Mouse (Mus musculus) intestine, postnatal 0 days (tissue): ENCODE data around the gene Sulf2. TPM values are rescaled to one million over a fixed set of nuclear protein-coding genes. Genes with fewer than 3 reads are reported as not detected.
A peak's percentile ranks its signal among the peaks of the same experiment; 100 is the strongest.

Experiments
- ATAC-seq: fragments of 200-750 bp; cut with Nextera tagmentation; 2 replicates; pipeline ENCODE4 v1.8.0; 2017; ENCODE audit warnings: mild to moderate bottlenecking, moderate TSS enrichment, moderate library complexity
- H3K27ac ChIP-seq: fragments of 300-500 bp; sonication (generic); 2 replicates; pipeline ENCODE4 v1.5.1; 2014; ENCODE audit warnings: mild to moderate bottlenecking, low read depth, low read length, moderate library complexity
- H3K27me3 ChIP-seq: fragments of 300-500 bp; sonication (generic); replicated peaks from 2 replicates; pipeline ENCODE4 v1.6.1; 2014; ENCODE audit warnings: low read length, mixed read lengths; ENCODE audit not compliant: control insufficient read depth, insufficient read depth
- H3K36me3 ChIP-seq: fragments of 300-500 bp; sonication (generic); 2 replicates; pipeline ENCODE4 v1.6.1; 2014; ENCODE audit warnings: mild to moderate bottlenecking, moderate library complexity; ENCODE audit not compliant: control insufficient read depth, insufficient read depth
- H3K4me1 ChIP-seq: fragments of 300-500 bp; sonication (generic); replicated peaks from 2 replicates; pipeline ENCODE4 v1.6.1; 2014; ENCODE audit warnings: antibody characterized with exemption, low read length, mixed read lengths; ENCODE audit not compliant: control insufficient read depth, insufficient read depth
- H3K4me2 ChIP-seq: fragments of 300-500 bp; sonication (generic); replicated peaks from 2 replicates; pipeline ENCODE4 v1.6.1; 2014; ENCODE audit warnings: low read depth, mild to moderate bottlenecking, moderate library complexity
- H3K4me3 ChIP-seq: fragments of 300-500 bp; sonication (generic); 2 replicates; pipeline ENCODE4 v1.5.1; 2014; ENCODE audit warnings: low read depth, low read length
- H3K9ac ChIP-seq: fragments of 300-500 bp; sonication (generic); 2 replicates; pipeline ENCODE4 v1.6.1; 2014; ENCODE audit warnings: mild to moderate bottlenecking, low read depth, low read length
- H3K9me3 ChIP-seq: fragments of 300-500 bp; sonication (generic); 2 replicates; pipeline ENCODE4 v1.6.1; 2016; ENCODE audit warnings: mixed run types; ENCODE audit not compliant: control insufficient read depth
- CTCF ChIP-seq: sonication (generic); IDR thresholded peaks from 2 replicates; pipeline ENCODE4 v1.5.1; 2016; ENCODE audit warnings: low read depth, mild to moderate bottlenecking, control low read depth, antibody characterized with exemption, moderate library complexity
- WGBS: fragments of 180-500 bp; shearing (Covaris S2); extraction: QIAGEN DNeasy Blood & Tissue Kit; methylation state at CpG from one replicate; pipeline ENCODE4 v1.1.7; 2014; 5-methylcytosine and 5-hydroxymethylcytosine counted together
- polyA plus RNA-seq: library from polyadenylated mRNA; unstranded; fragments of >200 nt; fragmentation: Nextera tagmentation; extraction: Ambion mirVana; gene quantifications from 2 replicates; pipeline ENCODE4 v1.2.1, GENCODE M21; 2015

Sulf2 gene
- polyA plus RNA-seq, 1 experiment from 2014 or later: 66.4 TPM

- no peak overlapping the region for H3K4me3 ChIP-seq
- TF ChIP-seq CTCF: no peak
- no peak for ATAC-seq
- peak overlapping the region; percentile 35; the same call in 1 of the 2 replicates for H3K4me2 ChIP-seq
- 42% methylated on average over 10 of the region's 10 CpGs for WGBS
- H3K27me3 ChIP-seq: no peaks in the 10 kb centered on the region
- no peaks in the 10 kb centered on the region for H3K9me3 ChIP-seq
- 0 out of 2 replicates have a peak overlapping the region, but pooled peaks have one; percentile 31 for H3K9ac ChIP-seq
- H3K36me3 ChIP-seq: no peaks in the 10 kb centered on the region
- H3K27ac ChIP-seq: peak overlapping the region; percentile 66; the same call in 1 of the 2 replicates
- H3K4me1 ChIP-seq: peaks cover 29% of the 10 kb centered on the region
These were observed 7.4 kb downstream of the Sulf2 start for GRCm38 (mm10) chr2:166147930-166148651.

GRCm38 (mm10) chr2:166146446-166146845, 9.0 kb downstream of the Sulf2 start:
- no peaks in the 10 kb centered on the region for H3K9me3 ChIP-seq
- no peak overlapping the region for H3K4me3 ChIP-seq
- ATAC-seq: no peak
- no peak for TF ChIP-seq CTCF
- no peaks in the 10 kb centered on the region for H3K27me3 ChIP-seq
- H3K4me2 ChIP-seq: no peak overlapping the region
- no peak overlapping the region for H3K9ac ChIP-seq
- WGBS: 81% methylated on average over 7 of the region's 7 CpGs
- H3K36me3 ChIP-seq: no peaks in the 10 kb centered on the region
- H3K4me1 ChIP-seq: peaks cover 35% of the 10 kb centered on the region
- H3K27ac ChIP-seq: no peak overlapping the region

- no peaks in the 10 kb centered on the region for H3K36me3 ChIP-seq
- no peaks in the 10 kb centered on the region for H3K27me3 ChIP-seq
- no peak for ATAC-seq
- no peak overlapping the region for H3K27ac ChIP-seq
- H3K4me3 ChIP-seq: no peak overlapping the region
- TF ChIP-seq CTCF: no peak
- peaks cover 29% of the 10 kb centered on the region for H3K4me1 ChIP-seq
- H3K9ac ChIP-seq: no peak overlapping the region
- H3K4me2 ChIP-seq: no peak overlapping the region
- no peaks in the 10 kb centered on the region for H3K9me3 ChIP-seq
- WGBS: 88% methylated on average over 8 of the region's 8 CpGs
These were observed 10.4 kb downstream of the Sulf2 start for GRCm38 (mm10) chr2:166145031-166145430.

GRCm38 (mm10) chr2:166143871-166144270, 11.6 kb downstream of the Sulf2 start:
- 87% methylated on average over 5 of the region's 5 CpGs for WGBS
- TF ChIP-seq CTCF: no peak
- ATAC-seq: no peak
- Histone ChIP-seq H3K4me2 (no peak overlapping the region), H3K36me3 (peaks cover 7% of the 10 kb centered on the region; the same call in 1 of the 2 replicates), H3K27ac (peak overlapping the region; percentile 15; the same call in 1 of the 2 replicates), H3K9me3 (no peaks in the 10 kb centered on the region), H3K4me3 (no peak overlapping the region), H3K4me1 (peaks cover 26% of the 10 kb centered on the region), H3K27me3 (no peaks in the 10 kb centered on the region), H3K9ac (no peak overlapping the region)

- Histone ChIP-seq H3K4me2 (no peak overlapping the region), H3K27ac (peak overlapping the region; percentile 24; the same call in 1 of the 2 replicates), H3K4me3 (no peak overlapping the region)
These were observed 12.8 kb downstream of the Sulf2 start for GRCm38 (mm10) chr2:166142561-166143112.

GRCm38 (mm10) chr2:166141910-166142309, 13.6 kb downstream of the Sulf2 start:
- Histone ChIP-seq H3K4me3 (no peak overlapping the region), H3K27me3 (no peaks in the 10 kb centered on the region), H3K36me3 (peaks cover 8% of the 10 kb centered on the region; the same call in 1 of the 2 replicates), H3K4me1 (peaks cover 18% of the 10 kb centered on the region), H3K9ac (no peak overlapping the region), H3K9me3 (no peaks in the 10 kb centered on the region), H3K4me2 (no peak overlapping the region), H3K27ac (no peak overlapping the region)
- no peak for ATAC-seq
- WGBS: 80% methylated on average over 1 of the region's 1 CpGs
- TF ChIP-seq CTCF: no peak

More at GRCm38 (mm10) chr2:166142561-166143112, 12.8 kb downstream of the Sulf2 start:
- no peak for TF ChIP-seq CTCF
- Histone ChIP-seq H3K9me3 (no peaks in the 10 kb centered on the region), H3K27me3 (no peaks in the 10 kb centered on the region), H3K9ac (no peak overlapping the region), H3K4me1 (peaks cover 18% of the 10 kb centered on the region), H3K36me3 (peaks cover 8% of the 10 kb centered on the region; the same call in 1 of the 2 replicates)
- WGBS: 24% methylated on average over 19 of the region's 19 CpGs
- ATAC-seq: peak; percentile 51
